Mouse (Mus musculus) forebrain, embryonic 13.5 days (tissue): ENCODE measurements at regions not wholly inside any gene's neighbourhood (a gene's known extent, or its start where the extent isn't known, plus 50 kb on each side); places are given as distances from the start of the nearest gene placed in this dataset.

Experiments
- ATAC-seq: fragments of 200-750 bp; cut with Nextera tagmentation; 2 replicates; pipeline ENCODE4 v1.8.0; 2017
- H3K27ac ChIP-seq: fragments of 300-500 bp; sonication (generic); 2 replicates; pipeline ENCODE4 v1.5.1; 2015; ENCODE audit warnings: inconsistent platforms, mild to moderate bottlenecking, moderate library complexity
- H3K27me3 ChIP-seq: fragments of 300-500 bp; sonication (generic); 2 replicates; pipeline ENCODE4 v1.6.1; 2015; ENCODE audit warnings: mild to moderate bottlenecking, inconsistent platforms
- H3K36me3 ChIP-seq: fragments of 300-500 bp; sonication (generic); 2 replicates; pipeline ENCODE4 v1.6.1; 2015; ENCODE audit warnings: mild to moderate bottlenecking, inconsistent platforms; ENCODE audit not compliant: poor library complexity, severe bottlenecking
- H3K4me1 ChIP-seq: fragments of 300-500 bp; sonication (generic); 2 replicates; pipeline ENCODE4 v1.6.1; 2015; ENCODE audit warnings: inconsistent platforms
- H3K4me2 ChIP-seq: fragments of 300-500 bp; sonication (generic); 2 replicates; pipeline ENCODE4 v1.6.1; 2015; ENCODE audit warnings: inconsistent platforms, mild to moderate bottlenecking, moderate library complexity
- H3K4me3 ChIP-seq: fragments of 300-500 bp; sonication (generic); 2 replicates; pipeline ENCODE4 v1.5.1; 2015; ENCODE audit warnings: mild to moderate bottlenecking, inconsistent platforms
- H3K9ac ChIP-seq: fragments of 300-500 bp; sonication (generic); 2 replicates; pipeline ENCODE4 v1.6.1; 2015; ENCODE audit warnings: mild to moderate bottlenecking, inconsistent platforms
- H3K9me3 ChIP-seq: fragments of 300-500 bp; sonication (generic); replicated peaks from 2 replicates; pipeline ENCODE4 v1.6.1; 2016; ENCODE audit warnings: inconsistent platforms
- WGBS: fragments of 180-500 bp; shearing (Covaris S2); methylation state at CpG from one replicate; pipeline ENCODE4 v1.1.7; 2015; 5-methylcytosine and 5-hydroxymethylcytosine counted together

DNA sequence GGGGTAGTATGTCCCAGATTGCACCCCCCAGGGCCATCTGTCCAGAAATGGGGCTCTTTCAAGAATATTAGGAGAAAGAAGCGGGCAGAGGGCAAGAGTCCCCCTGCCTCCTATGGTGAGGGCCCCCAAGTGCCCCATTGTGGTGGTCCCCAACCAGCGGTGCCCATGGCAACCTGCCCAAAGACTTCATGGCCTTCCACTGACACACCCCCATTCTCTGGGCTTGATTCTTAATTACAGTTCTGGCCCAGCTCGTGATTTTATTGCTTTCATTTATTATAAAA, 184.3 kb upstream of the 4931429L15Rik start:
- ATAC-seq: no peak
- H3K4me2 ChIP-seq: peak overlapping the region; percentile 38

DNA sequence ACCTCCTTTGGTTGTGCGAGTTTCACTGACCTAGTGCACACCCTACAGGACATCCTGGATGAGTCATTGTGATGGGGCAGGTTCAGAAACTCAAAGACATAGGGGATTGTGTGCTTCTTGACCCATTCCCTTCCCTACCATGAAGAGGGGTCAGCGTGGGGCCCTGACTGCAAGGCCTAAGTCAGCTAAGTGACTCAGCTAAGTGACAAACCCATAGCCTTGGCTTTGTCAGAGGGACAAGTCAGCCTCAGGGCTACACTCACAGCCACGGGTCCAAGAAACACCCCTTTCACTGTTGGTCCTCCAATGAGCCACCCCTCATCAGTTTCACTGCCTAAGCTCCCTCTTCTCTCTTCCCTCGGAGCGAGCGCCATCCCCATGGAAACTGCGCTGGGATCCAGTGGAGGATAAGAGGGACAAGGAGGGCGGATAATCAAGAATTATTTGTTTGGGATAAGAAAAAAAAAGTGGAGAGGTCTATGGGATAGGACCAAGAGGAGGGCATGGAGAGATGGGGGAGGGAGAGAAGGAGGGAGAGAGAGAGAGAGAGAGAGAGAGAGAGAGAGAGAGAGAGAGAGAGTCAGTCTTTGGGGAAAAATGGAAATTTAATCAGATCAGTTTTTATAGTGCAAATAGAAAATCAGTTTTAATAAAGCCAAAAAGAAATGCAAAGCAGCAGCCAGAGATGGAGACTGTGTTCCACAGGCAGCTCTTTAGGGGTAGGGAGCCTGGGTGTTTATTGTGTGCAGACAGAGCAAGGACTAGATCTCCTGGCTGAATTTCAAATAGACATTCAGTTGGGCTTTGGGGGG, 183.7 kb upstream of the 4931429L15Rik start:
- H3K27ac ChIP-seq: peak overlapping the region; percentile 44
- peak; percentile 41; the same call in 1 of the 2 replicates for ATAC-seq
- no peaks in the 10 kb centered on the region for H3K9me3 ChIP-seq
- peak overlapping the region; percentile 38 for H3K4me2 ChIP-seq
- peaks cover 26% of the 10 kb centered on the region for H3K4me1 ChIP-seq
- no peak overlapping the region for H3K4me3 ChIP-seq
- 45% methylated on average over 8 of the region's 8 CpGs for WGBS
- H3K27me3 ChIP-seq: 0 out of 2 replicates have a peak, but pooled peaks cover 3% of the 10 kb centered on the region
- H3K36me3 ChIP-seq: no peaks in the 10 kb centered on the region
- no peak overlapping the region; the same call in 1 of the 2 replicates for H3K9ac ChIP-seq

More for the DNA sequence above, 184.3 kb upstream of the 4931429L15Rik start:
- no peaks in the 10 kb centered on the region for H3K36me3 ChIP-seq
- no peak overlapping the region for H3K4me3 ChIP-seq
- peaks cover 25% of the 10 kb centered on the region for H3K4me1 ChIP-seq
- 0 out of 2 replicates have a peak, but pooled peaks cover 3% of the 10 kb centered on the region for H3K27me3 ChIP-seq
- H3K9me3 ChIP-seq: no peaks in the 10 kb centered on the region
- H3K27ac ChIP-seq: peak overlapping the region; percentile 44; the same call in 1 of the 2 replicates
- WGBS: 10% methylated on average over 3 of the region's 3 CpGs
- H3K9ac ChIP-seq: no peak overlapping the region; the same call in 1 of the 2 replicates

GRCm38 (mm10) chr9:46499426-46499825, 179.6 kb upstream of the 4931429L15Rik start:
- Histone ChIP-seq H3K36me3 (no peaks in the 10 kb centered on the region), H3K4me2 (no peak overlapping the region), H3K4me1 (peaks cover 23% of the 10 kb centered on the region), H3K27me3 (0 out of 2 replicates have a peak, but pooled peaks cover 3% of the 10 kb centered on the region), H3K27ac (no peak overlapping the region), H3K4me3 (no peak overlapping the region), H3K9me3 (no peaks in the 10 kb centered on the region), H3K9ac (no peak overlapping the region)
- ATAC-seq: no peak
- WGBS: 17% methylated on average over 2 of the region's 2 CpGs

DNA sequence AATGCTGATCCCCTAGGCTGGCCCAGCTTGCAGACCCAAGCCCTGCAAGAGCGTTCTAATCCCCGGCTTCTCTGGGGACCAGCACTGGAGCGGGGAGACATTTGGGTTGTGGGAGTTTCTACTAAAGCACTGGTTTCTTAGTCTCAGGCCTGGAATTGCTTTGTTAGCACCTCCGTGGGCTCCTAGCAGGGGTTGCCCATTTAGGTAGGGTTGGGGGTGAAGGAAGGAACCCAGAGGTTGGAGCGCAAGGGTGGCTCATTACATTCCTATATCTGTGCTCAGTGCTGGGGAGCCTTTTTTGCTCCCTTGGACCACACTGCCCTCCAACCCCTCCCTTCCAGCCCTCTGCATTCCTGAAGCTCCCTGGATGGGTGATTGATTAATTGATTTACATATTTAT, 179.1 kb upstream of the 4931429L15Rik start:
- Histone ChIP-seq H3K9me3 (no peaks in the 10 kb centered on the region), H3K9ac (no peak overlapping the region; the same call in 1 of the 2 replicates), H3K27me3 (0 out of 2 replicates have a peak, but pooled peaks cover 3% of the 10 kb centered on the region), H3K4me1 (peaks cover 18% of the 10 kb centered on the region), H3K4me3 (no peak overlapping the region), H3K27ac (no peak overlapping the region), H3K4me2 (no peak overlapping the region), H3K36me3 (no peaks in the 10 kb centered on the region)
- WGBS: 46% methylated on average over 5 of the region's 5 CpGs
- ATAC-seq: no peak

GRCm38 (mm10) chr9:46495276-46495675, 175.5 kb upstream of the 4931429L15Rik start:
- H3K27ac ChIP-seq: no peak overlapping the region

DNA sequence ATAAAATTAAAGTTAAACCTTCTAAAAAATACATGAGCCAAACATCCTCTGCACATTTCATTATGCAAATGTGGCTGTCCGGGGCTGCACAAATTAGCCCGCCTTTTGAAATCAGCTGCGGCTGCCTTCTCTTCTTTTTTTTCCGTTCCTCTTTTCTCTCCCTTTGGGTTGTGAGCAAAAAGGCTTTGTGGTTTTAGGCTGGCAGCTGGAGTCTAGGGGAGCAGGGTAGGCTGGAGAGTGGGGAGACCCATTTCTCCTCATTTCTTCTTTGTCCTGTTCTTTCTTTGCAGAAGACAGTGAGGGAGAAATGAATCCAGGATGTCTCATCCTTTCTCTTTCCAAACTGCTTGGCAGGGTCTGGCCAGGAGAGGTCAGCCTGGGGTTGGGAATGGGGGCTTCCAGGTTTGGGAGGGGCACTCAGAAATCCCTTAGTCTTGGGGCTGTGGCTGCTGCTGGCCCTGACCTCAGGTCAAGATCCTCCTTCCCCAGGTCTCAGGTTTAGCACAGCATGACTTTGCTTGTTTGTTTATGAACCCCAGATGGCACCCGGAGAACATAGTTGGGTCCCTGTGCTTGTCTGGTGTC, 163.2 kb upstream of the 4931429L15Rik start:
- peaks cover 11% of the 10 kb centered on the region for H3K27me3 ChIP-seq
- H3K4me1 ChIP-seq: peaks cover 32% of the 10 kb centered on the region
- WGBS: 24% methylated on average over 5 of the region's 5 CpGs
- peak overlapping the region; percentile 37 for H3K4me2 ChIP-seq
- no peaks in the 10 kb centered on the region for H3K36me3 ChIP-seq
- no peaks in the 10 kb centered on the region for H3K9me3 ChIP-seq
- H3K27ac ChIP-seq: peak overlapping the region; percentile 68
- H3K9ac ChIP-seq: peak overlapping the region; percentile 38; the same call in 1 of the 2 replicates
- H3K4me3 ChIP-seq: no peak overlapping the region
- peak; percentile 45; the same call in 1 of the 2 replicates for ATAC-seq

More at GRCm38 (mm10) chr9:46495276-46495675, 175.5 kb upstream of the 4931429L15Rik start:
- Histone ChIP-seq H3K4me1 (peaks cover 9% of the 10 kb centered on the region; the same call in 1 of the 2 replicates), H3K9me3 (no peaks in the 10 kb centered on the region), H3K36me3 (no peaks in the 10 kb centered on the region), H3K9ac (no peak overlapping the region), H3K4me2 (no peak overlapping the region), H3K4me3 (no peak overlapping the region), H3K27me3 (no peaks in the 10 kb centered on the region)
- no peak for ATAC-seq
- 68% methylated on average over 6 of the region's 6 CpGs for WGBS

- peak overlapping the region; percentile 68 for H3K27ac ChIP-seq
- H3K9me3 ChIP-seq: no peaks in the 10 kb centered on the region
- peaks cover 16% of the 10 kb centered on the region for H3K27me3 ChIP-seq
- no peak overlapping the region for H3K9ac ChIP-seq
- H3K36me3 ChIP-seq: no peaks in the 10 kb centered on the region
- WGBS: 42% methylated on average over 12 of the region's 12 CpGs
- ATAC-seq: peak; percentile 53; the same call in 1 of the 2 replicates
- H3K4me2 ChIP-seq: peak overlapping the region; percentile 37
- H3K4me3 ChIP-seq: no peak overlapping the region
- peaks cover 32% of the 10 kb centered on the region for H3K4me1 ChIP-seq
Observed at GRCm38 (mm10) chr9:46482034-46482858, 162.5 kb upstream of the 4931429L15Rik start.

GRCm38 (mm10) chr9:46481491-46481890, 161.7 kb upstream of the 4931429L15Rik start:
- H3K27ac ChIP-seq: no peak overlapping the region
- no peak overlapping the region for H3K4me3 ChIP-seq
- no peaks in the 10 kb centered on the region for H3K9me3 ChIP-seq
- ATAC-seq: no peak
- no peak overlapping the region for H3K9ac ChIP-seq
- H3K27me3 ChIP-seq: peaks cover 16% of the 10 kb centered on the region
- H3K4me2 ChIP-seq: no peak overlapping the region
- H3K36me3 ChIP-seq: no peaks in the 10 kb centered on the region
- H3K4me1 ChIP-seq: peaks cover 32% of the 10 kb centered on the region
- 55% methylated on average over 7 of the region's 7 CpGs for WGBS

DNA sequence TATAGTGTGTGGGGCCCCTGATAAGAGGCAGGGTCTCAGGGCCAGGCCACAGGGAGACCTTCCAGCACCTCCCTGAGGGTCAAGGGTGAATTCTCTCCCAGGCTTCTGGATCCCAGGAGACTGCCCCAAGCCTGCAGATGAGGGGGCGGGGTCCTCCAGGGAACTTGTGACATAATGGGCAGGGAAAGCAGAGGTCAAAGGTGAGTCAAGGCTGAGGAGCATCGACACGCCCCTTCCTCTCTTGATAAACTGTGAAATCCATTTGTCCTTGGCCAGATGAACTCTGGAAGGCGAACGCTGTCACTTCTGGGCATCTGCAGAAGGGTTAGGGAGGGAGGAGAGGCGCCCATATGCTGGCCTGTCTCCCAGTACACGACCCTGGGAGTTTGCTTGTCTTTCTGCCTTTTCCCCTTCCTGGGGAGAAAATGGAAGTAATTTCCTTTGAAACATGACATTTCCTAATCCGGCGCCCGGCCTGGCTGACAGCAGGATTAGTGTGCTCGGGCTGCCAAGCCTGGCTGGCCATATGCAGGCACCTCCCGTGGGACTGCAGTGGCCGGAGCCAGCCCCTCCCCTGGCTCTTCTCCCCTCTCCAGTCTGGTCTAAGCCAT, 160.4 kb upstream of the 4931429L15Rik start:
- Histone ChIP-seq H3K4me3 (no peak overlapping the region), H3K9me3 (no peaks in the 10 kb centered on the region), H3K9ac (no peak overlapping the region), H3K4me2 (no peak overlapping the region), H3K27ac (no peak overlapping the region), H3K36me3 (no peaks in the 10 kb centered on the region), H3K4me1 (peaks cover 32% of the 10 kb centered on the region), H3K27me3 (peaks cover 16% of the 10 kb centered on the region)
- WGBS: 14% methylated on average over 12 of the region's 13 CpGs
- no peak for ATAC-seq

DNA sequence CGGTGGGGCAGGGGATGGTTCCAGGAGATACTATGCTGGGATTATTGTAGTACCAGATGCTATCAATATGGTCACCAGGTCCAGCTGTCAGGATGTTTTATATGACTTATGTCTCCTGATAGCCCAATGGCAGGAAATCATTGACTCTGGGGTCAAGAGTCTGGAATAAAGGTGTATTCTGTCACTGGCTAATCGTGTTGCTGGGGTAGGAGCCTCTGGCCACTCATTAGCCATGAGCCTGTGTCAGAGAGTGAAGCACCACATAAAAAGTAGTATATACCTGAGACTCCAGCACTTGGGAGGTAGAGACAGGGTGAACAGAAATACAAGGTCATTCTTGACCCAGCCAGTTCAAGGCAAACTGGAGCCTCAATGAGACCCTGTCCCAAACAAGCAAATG, 158.8 kb upstream of the 4931429L15Rik start:
- no peak for ATAC-seq
- Histone ChIP-seq H3K4me3 (no peak overlapping the region), H3K4me1 (peaks cover 32% of the 10 kb centered on the region), H3K27me3 (peaks cover 16% of the 10 kb centered on the region), H3K36me3 (no peaks in the 10 kb centered on the region), H3K27ac (no peak overlapping the region), H3K4me2 (no peak overlapping the region), H3K9ac (no peak overlapping the region), H3K9me3 (no peaks in the 10 kb centered on the region)
- WGBS: 79% methylated on average over 2 of the region's 2 CpGs

DNA sequence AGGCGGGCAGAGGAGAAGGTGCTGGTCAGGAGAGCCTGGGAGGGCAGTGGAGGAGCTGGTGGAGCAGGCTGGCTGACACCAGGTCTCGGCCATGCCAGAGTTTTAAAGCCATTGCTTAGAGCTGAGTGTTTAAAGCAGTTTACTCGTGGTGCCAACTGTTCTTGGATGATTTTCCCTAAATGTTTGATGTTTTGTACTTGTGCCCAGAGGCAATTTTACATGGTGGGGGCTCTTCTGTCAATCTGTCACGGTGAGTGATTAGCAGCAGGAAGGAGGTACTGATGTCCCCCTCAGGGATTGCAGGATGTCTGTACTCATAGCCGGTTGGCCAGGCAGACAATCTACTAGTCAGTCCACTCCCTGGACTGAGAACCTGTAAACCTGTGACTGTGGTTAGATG, 156.7 kb upstream of the 4931429L15Rik start:
- H3K9ac ChIP-seq: no peak overlapping the region
- no peak overlapping the region for H3K4me3 ChIP-seq
- H3K36me3 ChIP-seq: no peaks in the 10 kb centered on the region
- H3K9me3 ChIP-seq: no peaks in the 10 kb centered on the region
- H3K27ac ChIP-seq: no peak overlapping the region
- peaks cover 12% of the 10 kb centered on the region for H3K4me1 ChIP-seq
- no peak overlapping the region for H3K4me2 ChIP-seq
- ATAC-seq: no peak
- WGBS: 60% methylated on average over 5 of the region's 5 CpGs
- peaks cover 23% of the 10 kb centered on the region for H3K27me3 ChIP-seq
